Mouse (Mus musculus) brain, embryonic 14.5 days (tissue): ENCODE results near the gene Omt2b.

Experiments
- CTCF ChIP-seq: fragments of 200-500 bp; IDR thresholded peaks from 2 replicates; pipeline ENCODE4 v1.5.1; 2012; ENCODE audit warnings: inconsistent platforms, mild to moderate bottlenecking, moderate library complexity, borderline replicate concordance; ENCODE audit not compliant: insufficient read depth, insufficient read length; ENCODE audit errors: extremely low read depth
- POLR2A ChIP-seq: fragments of 200-500 bp; IDR thresholded peaks from 2 replicates; pipeline ENCODE4 v1.6.1; 2012; ENCODE audit warnings: mild to moderate bottlenecking, inconsistent platforms, borderline replicate concordance; ENCODE audit not compliant: poor library complexity, insufficient read depth, insufficient read length, severe bottlenecking; ENCODE audit errors: extremely low read depth

- TF ChIP-seq CTCF = no peak
- TF ChIP-seq POLR2A = no peak
These were observed 41.4 kb downstream of the Omt2b start for GRCm38 (mm10) chr9:78368671-78369293.
